Mouse (Mus musculus) thymus, postnatal 0 days (tissue): ENCODE data around the gene Tril. TPM values are rescaled to one million over a fixed set of nuclear protein-coding genes. Genes with fewer than 3 reads are reported as not detected.

ENCODE experiments used
- DNase-seq: peaks from one replicate; pipeline ENCODE4 v3.0.0-alpha.2; 2015; ENCODE audit warnings: low spot score
- polyA plus RNA-seq: library from polyadenylated mRNA; unstranded; fragments of >200 nt; fragmentation: Nextera tagmentation; extraction: Ambion mirVana; gene quantifications from 2 replicates; pipeline ENCODE4 v1.2.1, GENCODE M21; 2015

The Tril gene
- 1.9 and 2.0 TPM in 2 replicates for polyA plus RNA-seq

- no peak for DNase-seq
Observed at GRCm38 (mm10) chr6:53820486-53820985, at the start of gene Tril. Gene Tril (minus strand): TSS chr6:53820830.

DNA sequence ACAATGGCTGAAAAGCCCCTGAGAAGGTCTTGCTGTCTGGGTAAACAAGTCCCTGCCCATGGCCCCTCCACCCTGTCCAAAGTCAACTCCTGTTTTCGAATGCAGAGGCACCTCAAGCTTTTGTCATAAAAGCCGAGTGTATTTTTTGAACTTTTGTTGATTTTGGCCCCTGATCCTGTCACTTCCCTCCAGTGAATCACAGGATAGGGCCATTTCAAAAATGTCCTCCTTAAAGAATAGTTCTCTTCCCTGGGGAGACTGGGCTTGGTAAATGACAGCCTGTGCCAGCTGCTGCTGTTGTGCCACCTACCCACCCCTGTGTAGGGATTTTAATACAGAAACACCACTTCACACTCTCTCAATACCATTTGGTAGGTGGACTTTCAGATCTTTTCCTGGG lies 42.4 kb upstream of the Tril start:
- no peak for DNase-seq

DNA sequence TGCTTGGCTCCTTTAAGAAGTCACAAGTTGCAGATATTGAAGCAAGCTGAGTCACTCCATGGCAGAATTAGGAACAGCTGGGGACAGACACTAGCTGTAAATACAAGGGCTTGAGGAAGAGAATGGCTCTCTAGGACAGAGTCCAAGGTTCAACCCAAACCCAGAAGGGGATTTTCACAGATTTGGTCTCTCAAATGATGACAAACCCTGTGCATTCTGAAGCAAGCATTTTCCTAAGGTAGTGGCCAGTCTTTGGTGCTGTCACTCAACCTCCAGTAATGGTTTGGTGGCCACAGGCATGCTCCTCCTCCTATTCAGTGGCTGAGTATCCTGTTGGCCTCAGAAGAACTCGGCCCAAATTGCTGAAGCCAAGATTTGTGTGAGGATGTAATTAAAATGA lies 38.5 kb upstream of the Tril start:
- no peak for DNase-seq

- DNase-seq: no peak
Observed at GRCm38 (mm10) chr6:53857822-53858221, 37.2 kb upstream of the Tril start.

DNA sequence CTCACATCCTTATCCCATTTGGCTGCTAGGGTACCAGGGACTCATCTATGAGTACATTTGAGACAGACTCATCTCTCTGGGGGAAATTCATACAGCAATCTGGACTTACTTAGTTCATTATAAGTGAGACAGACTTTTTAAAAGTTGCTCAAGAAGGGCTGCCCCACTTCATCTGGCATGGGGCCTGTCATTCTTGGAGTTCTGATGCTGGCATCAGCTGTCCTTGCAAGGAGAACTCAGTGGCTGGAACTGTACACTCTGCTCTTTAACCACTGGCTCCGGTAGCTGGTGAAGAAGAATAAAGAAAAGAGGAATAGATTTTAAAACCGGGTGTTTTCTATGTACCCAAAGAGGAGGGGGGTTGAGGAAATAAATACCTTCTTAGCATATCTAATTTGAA lies 36.1 kb upstream of the Tril start:
- no peak for DNase-seq

DNA sequence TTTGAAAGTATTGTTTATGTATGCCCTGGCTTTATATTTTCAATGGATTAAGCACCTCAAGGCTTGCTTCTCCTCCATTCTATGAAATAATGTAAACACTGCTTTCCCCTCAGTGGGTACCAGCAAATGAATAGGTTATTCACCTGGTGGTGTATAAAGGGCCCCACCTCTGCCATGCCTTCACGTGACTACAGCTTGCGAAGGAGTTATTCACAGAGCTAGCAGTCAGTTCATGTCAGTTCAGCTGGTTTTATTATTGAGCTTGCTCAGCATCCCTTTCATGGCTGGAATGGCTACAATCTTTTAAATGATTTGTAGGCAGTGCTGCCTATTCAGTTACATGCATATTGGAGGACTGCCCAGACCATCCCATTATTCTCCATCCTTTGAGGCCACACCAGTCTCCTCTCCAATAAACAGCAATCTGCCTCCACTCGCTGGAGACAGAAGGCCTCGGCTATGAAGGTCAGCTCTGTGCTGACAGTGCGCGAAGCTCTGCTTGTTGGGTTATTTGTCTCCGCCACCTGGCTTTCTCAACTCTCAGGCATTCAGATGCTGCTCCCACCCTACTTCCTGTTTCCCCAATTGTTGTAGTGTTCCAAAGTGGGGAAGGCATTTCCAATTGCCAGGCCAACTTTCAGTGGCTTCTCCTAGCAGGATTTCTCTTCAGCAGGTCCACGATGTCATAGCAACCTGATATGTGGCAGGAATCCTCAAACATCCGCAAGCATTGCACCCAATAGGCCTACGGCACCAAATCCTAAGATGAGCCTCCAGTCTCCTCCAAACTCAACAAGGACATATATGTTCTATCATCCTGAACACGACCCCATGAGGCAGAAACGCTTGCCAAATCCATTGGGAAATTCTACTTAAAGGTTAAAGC lies 34.6 kb upstream of the Tril start:
- DNase-seq: no peak

GRCm38 (mm10) chr6:53854226-53854625 lies 33.6 kb upstream of the Tril start:
- DNase-seq: no peak

DNA sequence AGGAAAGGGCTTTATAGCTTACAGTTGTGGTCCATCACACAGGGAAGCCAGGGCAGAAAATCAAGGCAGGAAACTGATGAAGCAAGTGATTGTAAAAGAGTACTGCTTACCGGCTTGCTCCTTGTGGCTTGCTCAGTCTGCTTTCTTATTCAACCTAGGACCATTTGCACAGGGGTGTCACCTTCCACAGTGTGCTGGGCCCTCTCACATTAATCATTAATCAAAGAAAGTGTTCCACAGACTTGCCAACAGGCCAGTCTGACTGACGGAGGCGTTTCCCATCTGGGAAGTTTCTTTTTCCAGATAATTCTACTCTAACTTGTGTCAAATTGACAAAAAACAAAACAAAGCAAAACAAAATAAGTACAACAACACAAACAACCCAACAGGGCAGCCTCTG lies 32.9 kb upstream of the Tril start:
- no peak for DNase-seq

- no peak for DNase-seq
Observed at GRCm38 (mm10) chr6:53844626-53845025, 24.0 kb upstream of the Tril start.

DNA sequence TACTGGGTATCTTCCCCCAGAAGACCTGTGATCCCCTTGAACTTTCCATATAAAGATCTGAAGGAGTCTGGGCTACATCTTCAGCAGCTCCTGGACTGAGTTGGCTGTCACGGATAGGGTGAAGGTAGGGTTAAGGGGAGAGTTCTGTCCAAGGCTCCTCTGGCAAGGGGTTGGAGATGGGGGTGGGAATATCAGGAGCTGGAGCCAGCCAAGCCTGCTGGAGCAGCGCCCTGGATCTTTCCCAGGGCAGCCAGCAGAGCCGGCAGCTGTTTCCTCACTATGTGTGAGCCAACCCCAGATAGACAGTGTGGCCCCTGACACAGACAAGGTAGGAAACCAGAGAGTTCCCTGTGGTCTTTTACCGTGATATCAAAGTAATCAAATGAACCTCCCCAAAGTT lies 4.6 kb upstream of the Tril start:
- DNase-seq: no peak

DNA sequence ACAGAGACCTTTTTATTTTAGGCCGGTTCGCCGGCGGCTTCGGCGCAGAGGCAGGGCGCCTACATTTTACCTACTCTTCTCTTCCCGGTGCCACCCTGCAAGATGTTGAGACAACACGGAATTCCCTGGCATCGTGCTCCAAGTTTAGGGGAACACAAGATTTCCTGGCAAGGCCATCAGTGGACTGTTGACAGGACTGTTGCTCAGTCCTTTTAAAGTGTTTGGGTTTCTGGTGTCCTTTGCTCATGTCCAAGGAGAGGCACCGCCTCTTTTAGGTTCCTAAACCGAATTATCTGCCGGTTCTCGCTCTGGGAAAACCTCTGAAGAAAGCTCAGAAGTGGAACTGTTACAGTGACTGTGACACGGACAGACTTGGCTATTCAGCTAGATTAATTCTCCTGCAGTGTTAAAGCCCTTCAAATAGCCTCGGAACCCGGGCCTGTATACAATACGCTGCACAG lies 441 bp upstream of the Tril start:
- DNase-seq: no peak

DNA sequence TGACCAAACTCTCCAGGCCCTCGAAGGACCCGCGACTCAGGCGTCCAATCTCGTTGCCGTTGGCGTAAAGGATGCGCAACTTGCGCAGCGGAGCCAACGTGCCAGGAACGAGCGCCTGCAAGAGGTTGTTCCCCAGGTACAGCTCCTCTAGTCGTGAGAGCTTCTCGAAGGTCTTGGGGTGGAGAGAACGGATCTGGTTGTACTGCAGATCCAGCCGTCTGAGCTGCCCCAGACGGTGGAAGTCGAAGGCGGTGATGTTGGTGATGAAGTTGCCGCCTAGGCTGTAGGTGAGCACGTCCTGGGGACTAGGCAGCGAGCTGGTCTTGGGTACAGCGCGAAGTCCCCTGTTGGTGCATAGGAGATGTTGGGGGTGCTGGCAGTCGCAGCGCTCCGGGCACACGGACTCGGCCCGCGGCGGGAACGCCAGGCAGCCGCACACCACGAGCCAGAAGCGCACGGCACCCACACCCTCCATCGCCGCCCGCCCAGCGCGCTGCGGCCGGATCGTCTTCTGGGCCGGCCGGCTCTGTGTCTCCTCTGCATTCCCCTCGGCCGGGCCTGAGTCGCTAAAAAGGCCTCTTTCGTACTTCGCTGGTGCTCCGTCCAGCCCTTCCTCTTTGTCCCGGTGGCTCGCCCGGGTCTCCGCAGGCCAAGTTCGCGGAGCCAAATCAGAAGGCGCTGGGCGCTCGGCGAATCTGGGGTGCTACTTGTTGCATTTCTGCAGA lies 707 bp downstream of the Tril start:
- no peak for DNase-seq

DNA sequence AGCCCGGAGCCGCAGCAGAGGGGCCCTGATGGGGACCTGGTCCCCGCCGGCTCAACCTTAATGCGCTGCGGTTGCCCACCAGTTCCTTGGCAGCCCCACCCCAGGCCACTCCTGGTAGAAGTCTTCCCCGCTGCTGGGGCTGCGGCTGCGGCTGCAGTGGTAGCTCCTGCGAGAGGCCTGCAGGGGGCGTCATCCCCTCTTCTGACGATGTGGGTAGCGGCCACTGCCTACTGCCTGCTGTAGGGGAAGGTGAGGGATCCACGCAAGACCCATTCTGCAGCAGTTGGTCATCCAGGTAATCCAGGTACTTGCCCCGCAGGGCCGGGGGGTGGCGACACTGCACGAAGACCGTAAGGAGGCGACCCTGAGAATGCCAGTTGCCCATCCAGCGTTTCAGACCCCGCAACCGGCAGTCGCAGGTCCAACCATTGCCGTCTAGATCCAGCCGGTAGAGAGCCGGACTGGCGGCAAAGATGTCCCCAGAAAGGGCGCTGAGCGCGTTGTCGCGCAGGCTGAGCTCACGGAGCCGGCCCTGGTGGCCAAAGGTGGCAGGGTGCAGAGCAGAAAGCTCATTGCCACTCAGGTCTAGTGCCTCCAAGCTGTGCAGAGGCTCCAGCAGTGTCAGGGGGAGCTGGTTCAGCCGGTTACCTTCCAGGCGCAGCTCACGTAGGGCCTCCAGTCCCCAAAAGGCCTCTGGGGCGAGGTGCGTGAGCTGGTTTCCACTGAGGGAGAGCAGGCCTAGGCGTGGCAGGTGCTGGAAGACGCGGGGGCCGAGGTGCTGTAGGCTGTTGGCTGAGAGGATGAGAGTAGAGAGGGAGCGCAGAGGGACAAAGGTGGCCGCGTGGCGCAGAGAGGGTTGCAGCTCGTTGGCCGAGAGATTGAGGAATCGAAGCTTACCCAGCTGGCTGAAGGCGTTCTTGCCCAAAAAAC lies 1.6 kb downstream of the Tril start:
- DNase-seq: no peak

GRCm38 (mm10) chr6:53818264-53818731 lies 2.3 kb downstream of the Tril start:
- no peak for DNase-seq

DNA sequence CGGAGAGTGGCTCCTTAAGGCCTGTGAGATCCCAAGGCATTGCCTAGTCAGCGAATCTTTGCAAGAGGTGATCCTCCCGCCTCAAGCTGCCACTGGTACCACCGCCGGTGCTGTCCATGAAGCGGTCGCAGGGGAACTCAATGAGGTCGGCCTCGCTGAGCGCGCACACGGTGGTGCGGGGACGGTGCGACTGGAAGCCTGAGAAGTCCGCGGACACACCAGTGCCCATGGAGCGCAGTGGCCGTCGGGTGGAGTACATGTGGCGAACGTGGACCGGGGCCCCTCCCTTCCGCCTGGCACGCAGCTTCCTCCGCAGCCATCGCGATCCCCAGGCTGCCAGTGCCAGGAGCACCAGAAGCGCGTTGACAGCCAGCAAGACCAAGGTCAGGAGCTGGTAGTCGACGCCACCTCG lies 2.9 kb downstream of the Tril start:
- no peak for DNase-seq

- DNase-seq: no peak
Observed at GRCm38 (mm10) chr6:53816661-53817060, 4.0 kb downstream of the Tril start.

DNA sequence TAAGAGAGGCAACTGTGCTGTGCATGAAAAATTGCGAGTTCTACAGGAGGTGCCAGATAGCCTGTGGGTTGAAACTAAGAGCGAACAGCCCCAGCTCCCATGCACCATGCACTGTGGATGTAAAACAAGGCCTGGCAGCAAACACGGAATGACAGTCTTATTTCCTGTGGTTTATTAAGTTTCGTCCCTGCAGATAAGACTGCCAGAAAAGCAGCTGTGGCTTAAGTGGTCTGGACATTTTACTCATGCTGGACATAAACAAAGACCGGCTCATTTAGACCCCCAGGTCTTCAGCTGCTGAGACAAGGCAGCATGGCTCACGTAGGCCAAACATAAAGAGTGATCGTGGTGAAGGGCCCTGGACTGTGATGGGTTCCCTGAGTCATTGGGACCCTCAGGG lies 4.9 kb downstream of the Tril start:
- no peak for DNase-seq

DNA sequence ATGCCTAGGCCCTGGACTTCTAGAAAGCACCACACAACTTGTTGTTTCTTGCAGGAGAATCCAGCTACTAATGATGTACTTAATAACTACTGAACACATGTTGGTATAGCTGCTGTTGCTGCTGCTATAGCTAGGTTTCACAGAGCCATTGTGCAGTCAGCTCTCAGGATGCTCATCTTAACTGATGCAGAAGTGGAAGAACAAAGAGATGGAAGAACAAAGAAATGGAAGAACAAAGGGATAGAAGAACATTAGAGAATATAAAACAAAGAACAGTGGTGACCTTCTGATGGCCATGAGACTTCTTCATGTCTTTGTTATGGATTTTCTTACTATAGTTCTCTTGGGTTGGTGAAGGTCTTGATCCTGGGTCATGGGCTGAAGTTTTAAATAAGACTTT lies 6.4 kb downstream of the Tril start:
- no peak for DNase-seq

GRCm38 (mm10) chr6:53812242-53812641 lies 8.4 kb downstream of the Tril start:
- DNase-seq: no peak

- no peak for DNase-seq
Observed at GRCm38 (mm10) chr6:53808801-53809200, 11.8 kb downstream of the Tril start.

GRCm38 (mm10) chr6:53807185-53807584 lies 13.4 kb downstream of the Tril start:
- DNase-seq: no peak
